Mouse (Mus musculus) T-helper 1 cell (primary cell): Measurements from ENCODE around the gene Bhlha15.

Experiments
- in situ Hi-C: fragments of 300-600 bp; cut with MboI, MseI; formaldehyde crosslinking; loops from one replicate; pipeline ENCODE4 v1.15.1; 2025; ENCODE audit warnings: high pct_unique_total_duplicates

The Bhlha15 gene

DNA sequence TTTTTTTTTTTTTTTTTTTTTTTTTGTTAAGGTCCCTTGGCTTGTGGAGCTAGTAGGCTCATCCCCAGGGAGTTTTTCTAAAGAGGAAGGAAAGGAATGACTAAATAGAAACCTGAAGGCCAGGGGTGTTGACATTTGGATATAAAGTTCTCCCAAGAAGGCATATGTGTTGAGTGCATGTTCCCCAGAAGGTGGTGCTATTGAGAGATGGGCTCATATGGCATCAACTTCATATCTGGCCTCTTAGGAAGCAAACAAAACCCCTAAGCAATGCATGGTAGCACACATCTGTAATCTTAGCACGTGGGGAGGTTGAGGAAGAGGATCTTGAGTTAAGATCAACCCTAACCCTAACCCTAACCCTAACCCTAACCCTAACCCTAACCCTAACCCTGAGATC is 41.3 kb downstream of the Bhlha15 start:
- in situ Hi-C loops: no loop called here

DNA sequence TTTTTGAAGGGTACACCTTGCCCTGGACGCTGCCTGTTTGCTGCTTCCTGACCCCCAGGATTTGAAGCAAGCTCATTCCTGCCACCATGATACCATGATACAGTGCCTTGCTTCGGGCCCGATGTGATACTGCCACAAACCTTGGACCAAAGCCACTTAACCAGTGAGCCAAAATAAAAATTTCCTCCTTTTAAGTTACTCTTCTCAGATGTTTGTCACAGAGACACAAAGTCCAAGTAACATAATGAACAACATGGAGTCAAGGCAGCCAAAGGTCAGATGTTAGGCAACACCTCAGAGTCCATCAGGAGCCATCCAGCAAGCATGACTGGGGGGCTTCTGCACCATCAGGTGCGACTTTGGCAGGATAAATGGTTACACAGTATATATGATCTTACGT is 42.4 kb downstream of the Bhlha15 start:
- in situ Hi-C loops: no loop called here

DNA sequence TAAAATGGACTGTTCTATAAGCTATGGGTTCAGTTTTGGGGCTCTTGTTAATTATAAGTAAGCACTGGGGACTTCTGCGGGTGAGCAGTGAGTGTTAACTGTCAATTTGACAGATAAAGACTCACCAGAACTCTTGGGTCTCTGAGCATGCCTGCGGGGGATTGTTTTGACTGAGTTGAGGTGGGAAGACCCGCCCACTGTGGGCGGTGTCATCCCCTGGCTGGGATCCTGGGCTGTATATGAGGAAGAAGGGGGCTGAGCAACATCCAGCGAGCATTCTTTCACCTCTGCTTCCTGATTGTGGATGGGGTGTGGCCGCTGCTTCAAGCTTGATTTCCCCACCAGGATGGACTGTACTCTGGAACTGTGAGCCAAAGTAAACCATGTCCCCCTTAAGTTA is 44.1 kb downstream of the Bhlha15 start:
- in situ Hi-C loops: no loop called here

DNA sequence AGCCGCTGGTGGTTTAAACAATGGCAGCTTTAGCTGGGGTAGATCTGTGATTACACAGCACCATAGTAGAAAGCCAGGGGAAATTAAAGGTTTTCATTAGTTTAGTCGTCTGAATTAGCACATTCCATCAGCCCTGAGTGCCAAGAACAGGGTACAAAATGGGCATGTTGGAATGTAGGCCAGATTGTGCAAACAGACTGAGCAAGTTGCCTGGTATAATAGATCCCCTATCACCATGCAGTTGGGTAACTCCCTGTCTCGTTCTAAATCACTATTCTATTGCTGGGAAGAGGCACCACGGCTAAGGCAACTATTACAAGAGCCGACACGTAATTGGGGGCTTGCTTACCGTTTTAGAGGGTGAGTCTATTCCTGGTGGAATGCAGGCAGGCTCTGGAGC is 44.6 kb downstream of the Bhlha15 start:
- in situ Hi-C loops: no loop called here

DNA sequence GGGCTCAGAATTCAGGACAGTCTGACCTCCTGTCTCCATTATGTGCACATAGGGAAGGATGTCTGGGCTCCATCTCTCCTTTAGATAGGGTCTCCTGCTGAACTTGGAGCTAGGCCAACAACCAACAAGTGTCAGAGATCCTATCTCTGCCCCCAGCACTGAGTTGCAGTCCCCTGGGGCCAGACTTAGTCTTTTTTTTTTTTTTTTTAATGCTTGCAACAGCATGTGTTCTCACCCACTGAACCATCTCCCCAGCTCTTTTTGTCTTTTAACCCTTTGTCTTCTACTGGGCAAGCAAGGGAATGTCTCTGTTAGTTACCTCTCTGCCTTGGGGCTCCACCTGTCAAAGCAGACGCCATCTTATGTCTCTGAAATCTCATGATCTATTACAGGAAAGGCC is 48.9 kb downstream of the Bhlha15 start:
- in situ Hi-C loops: no loop called here
